Mouse (Mus musculus) fibroblast of lung, adult 2 months (primary cell): ENCODE results near the gene Kel.

ENCODE experiments used
- DNase-seq: peaks from one replicate; pipeline ENCODE4 v3.0.0-alpha.2; 2011; ENCODE audit warnings: low read depth

The Kel gene

DNA sequence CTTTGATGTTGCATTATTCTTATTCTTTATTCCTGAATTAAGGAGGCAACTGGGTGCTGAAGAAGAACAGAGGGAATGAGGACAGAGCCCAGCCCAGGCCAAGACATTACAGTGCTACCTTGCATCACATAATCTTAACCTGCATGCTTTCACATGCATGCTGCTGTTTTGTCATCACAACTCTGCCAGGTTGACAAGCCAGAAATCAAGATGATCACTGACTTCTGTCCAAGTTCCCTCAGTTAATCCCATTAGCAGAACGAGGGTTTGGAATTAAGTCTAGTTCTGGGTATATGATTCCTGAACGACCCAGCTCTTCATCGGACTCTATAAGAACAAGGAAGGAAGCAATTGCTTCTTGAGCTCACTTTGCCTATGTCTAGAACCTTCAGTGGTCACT is 57.9 kb downstream of the Kel start:
- DNase-seq, result no peak

GRCm38 (mm10) chr6:41643227-41643626 is 60.9 kb downstream of the Kel start:
- DNase-seq, result no peak

GRCm38 (mm10) chr6:41642765-41643164 is 61.4 kb downstream of the Kel start:
- DNase-seq, result no peak

DNA sequence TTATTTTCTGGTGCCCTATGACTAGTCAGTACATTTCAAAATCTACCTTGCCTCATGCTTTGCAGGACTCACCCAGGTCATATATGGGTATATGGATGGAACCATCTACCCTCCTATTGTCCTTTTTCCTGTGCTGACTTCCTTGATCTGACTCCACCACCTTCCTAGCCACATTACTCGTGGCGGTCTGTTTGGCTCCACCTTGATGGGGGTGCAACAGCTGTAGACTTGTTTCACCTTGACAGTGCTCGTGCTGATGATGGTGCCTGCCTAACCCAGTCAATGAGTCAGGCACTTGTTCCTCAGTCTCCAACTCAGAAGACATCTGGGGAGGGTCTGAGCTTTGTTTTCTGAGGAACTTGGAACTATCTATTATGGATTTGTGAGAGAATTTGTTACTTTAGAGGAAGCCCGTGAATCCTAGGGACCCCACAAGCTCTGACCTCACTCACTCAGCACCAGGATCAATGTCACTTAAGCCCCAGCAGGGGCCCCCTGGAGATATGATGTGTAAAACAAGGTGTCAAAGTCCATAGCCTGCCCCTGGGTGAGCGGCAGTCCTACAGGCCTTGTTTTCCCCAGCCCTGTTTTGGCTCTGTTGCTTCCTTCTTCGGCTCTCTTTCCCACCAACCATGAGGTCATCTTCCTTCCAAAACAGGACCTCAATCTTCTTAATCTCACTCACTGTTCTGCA is 62.8 kb downstream of the Kel start:
- no peak for DNase-seq

GRCm38 (mm10) chr6:41640449-41640848 is 63.7 kb downstream of the Kel start:
- no peak for DNase-seq

- DNase-seq, result no peak
These were observed 66.1 kb downstream of the Kel start for GRCm38 (mm10) chr6:41637927-41638506.

GRCm38 (mm10) chr6:41637393-41637792 is 66.7 kb downstream of the Kel start:
- DNase-seq, result no peak
